Mouse (Mus musculus): ENCODE measurements around the gene Gm43064. TPM values are rescaled to one million over a fixed set of nuclear protein-coding genes. Genes with fewer than 3 reads are reported as not detected.
"Not testable (repeated sequence)": the region's sequence is repeated elsewhere in the genome, so short reads cannot be mapped to it uniquely, and the experiment has no call there.

The Gm43064 gene
- total RNA-seq, 2 experiments from 2014 or later = 0.27 to 0.31 TPM

GRCm38 (mm10) chr3:103787225-103787624, 22.1 kb upstream of the Gm43064 start:
- DNase-seq (ENCODE audit: low spot score in 2 of 2) = no peak

DNA sequence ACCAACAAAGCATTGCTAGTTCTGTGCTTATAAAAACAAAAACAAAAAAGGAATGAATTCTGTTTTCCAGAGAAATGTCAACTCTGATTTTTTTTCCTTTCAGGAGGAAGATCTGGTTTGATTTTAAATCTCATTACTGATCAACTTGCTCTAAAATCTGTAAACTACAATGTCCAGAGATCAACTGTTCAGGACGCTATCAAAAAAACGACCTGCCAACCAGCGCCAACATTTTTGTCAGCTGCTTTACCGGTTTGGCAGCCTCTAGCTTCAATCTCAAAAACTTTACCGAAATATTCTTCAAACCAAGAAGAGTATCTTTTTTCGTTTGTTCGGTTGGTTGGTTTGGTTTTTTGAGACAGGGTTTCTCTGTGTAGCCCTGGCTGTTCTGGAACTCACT, 20.3 kb upstream of the Gm43064 start:
- no peak for TF ChIP-seq CTCF (conservative IDR thresholded peaks at IDR 0.05)
- Histone ChIP-seq H3K27ac (peak overlapping the region; percentile 99; the same call in 1 of the 2 replicates), H3K4me3 (peak overlapping the region; percentile 89; the same call in 1 of the 2 replicates)
- no peak for DNase-seq (ENCODE audit: low spot score in 2 of 2)

More at GRCm38 (mm10) chr3:103787225-103787624, 22.1 kb upstream of the Gm43064 start:
- no peak for TF ChIP-seq CTCF (conservative IDR thresholded peaks at IDR 0.05)
- Histone ChIP-seq H3K27ac (no peak overlapping the region), H3K4me3 (no peak overlapping the region)

- Histone ChIP-seq H3K4me3 (peak overlapping the region; percentile 89), H3K27ac (peak overlapping the region; percentile 99)
- no peak for DNase-seq (ENCODE audit: low spot score in 2 of 2)
- no peak for TF ChIP-seq CTCF (conservative IDR thresholded peaks at IDR 0.05)
Observed at GRCm38 (mm10) chr3:103789891-103790345, 19.5 kb upstream of the Gm43064 start.

- no peak for TF ChIP-seq CTCF (conservative IDR thresholded peaks at IDR 0.05)
- Histone ChIP-seq H3K27ac (peak overlapping the region; percentile 99), H3K4me3 (peak overlapping the region; percentile 89)
- no peak for DNase-seq (ENCODE audit: low spot score in 2 of 2)
Observed at GRCm38 (mm10) chr3:103790346-103791145, 18.8 kb upstream of the Gm43064 start.

DNA sequence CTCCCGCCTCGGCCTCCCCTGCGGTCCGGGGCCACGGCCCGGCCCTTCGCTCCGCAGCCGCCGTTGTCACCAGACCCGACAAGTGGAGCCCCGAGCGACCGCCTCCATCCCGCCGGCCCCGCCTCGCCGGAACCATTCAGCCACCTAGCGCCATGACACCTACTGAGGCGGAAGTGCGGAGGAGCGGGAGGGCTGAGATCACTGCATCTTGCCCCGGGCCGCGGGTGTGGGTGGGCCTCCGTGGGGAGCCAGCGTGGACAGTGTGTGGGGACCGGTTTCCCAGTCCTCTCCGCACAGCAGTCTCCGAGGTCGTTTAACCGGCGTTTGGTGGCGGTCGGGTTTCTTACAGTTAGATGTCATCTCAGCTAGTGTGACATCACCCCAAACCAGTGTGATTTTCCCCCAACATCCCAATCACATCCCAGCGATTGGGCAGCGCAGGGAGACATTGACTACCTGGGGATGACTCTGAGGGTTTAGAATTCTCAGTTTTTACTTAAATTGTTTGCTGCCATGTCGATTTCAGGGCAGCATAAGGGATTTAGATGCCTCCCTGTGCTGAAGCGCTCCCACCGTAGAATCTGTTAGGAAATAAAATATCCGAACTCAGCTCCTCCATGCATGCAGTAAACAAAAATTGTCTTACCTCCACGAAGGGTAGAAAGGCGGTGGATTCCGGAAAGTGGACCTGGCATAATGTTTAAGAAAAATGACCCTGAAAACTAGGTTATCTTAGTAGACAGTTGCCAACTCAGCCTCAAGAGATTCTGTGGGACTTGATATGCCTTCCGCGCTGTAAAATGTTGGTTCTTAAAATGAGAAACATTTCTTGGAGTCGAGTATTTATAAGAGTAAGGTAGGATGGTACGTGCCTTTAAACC, 17.9 kb upstream of the Gm43064 start, which contains the start of gene Hipk1:
Gene Hipk1 (minus strand): TSS at position 334 of the 881 bp plus-strand sequence.
- H3K27ac ChIP-seq = peak within 1 kb of the TSS; percentile 99
- peak within 1 kb of the TSS; percentile 89 for H3K4me3 ChIP-seq
- peak; percentile 29 for TF ChIP-seq CTCF (conservative IDR thresholded peaks at IDR 0.05)
- peak; percentile 94 for DNase-seq (ENCODE audit: low spot score in 2 of 2)

- H3K27ac ChIP-seq = peak overlapping the region; percentile 99
- not testable (repeated sequence) for H3K4me3 ChIP-seq; DNase-seq (ENCODE audit: low spot score in 2 of 2)
Observed at GRCm38 (mm10) chr3:103792111-103792406, 17.3 kb upstream of the Gm43064 start.

GRCm38 (mm10) chr3:103792566-103792965, 16.8 kb upstream of the Gm43064 start:
- TF ChIP-seq CTCF (conservative IDR thresholded peaks at IDR 0.05) = no peak
- H3K4me3 ChIP-seq = no peak overlapping the region
- H3K27ac ChIP-seq = no peak overlapping the region
- DNase-seq (ENCODE audit: low spot score in 2 of 2) = no peak

GRCm38 (mm10) chr3:103796389-103796788, 13.0 kb upstream of the Gm43064 start:
- DNase-seq (ENCODE audit: low spot score in 2 of 2) = no peak
- no peak overlapping the region for H3K27ac ChIP-seq
- no peak for TF ChIP-seq CTCF (conservative IDR thresholded peaks at IDR 0.05)
- H3K4me3 ChIP-seq = no peak overlapping the region

GRCm38 (mm10) chr3:103799507-103799906, 9.9 kb upstream of the Gm43064 start:
- TF ChIP-seq CTCF (conservative IDR thresholded peaks at IDR 0.05) = no peak
- Histone ChIP-seq H3K27ac (no peak overlapping the region), H3K4me3 (no peak overlapping the region)
- DNase-seq (ENCODE audit: low spot score in 2 of 2) = no peak

DNA sequence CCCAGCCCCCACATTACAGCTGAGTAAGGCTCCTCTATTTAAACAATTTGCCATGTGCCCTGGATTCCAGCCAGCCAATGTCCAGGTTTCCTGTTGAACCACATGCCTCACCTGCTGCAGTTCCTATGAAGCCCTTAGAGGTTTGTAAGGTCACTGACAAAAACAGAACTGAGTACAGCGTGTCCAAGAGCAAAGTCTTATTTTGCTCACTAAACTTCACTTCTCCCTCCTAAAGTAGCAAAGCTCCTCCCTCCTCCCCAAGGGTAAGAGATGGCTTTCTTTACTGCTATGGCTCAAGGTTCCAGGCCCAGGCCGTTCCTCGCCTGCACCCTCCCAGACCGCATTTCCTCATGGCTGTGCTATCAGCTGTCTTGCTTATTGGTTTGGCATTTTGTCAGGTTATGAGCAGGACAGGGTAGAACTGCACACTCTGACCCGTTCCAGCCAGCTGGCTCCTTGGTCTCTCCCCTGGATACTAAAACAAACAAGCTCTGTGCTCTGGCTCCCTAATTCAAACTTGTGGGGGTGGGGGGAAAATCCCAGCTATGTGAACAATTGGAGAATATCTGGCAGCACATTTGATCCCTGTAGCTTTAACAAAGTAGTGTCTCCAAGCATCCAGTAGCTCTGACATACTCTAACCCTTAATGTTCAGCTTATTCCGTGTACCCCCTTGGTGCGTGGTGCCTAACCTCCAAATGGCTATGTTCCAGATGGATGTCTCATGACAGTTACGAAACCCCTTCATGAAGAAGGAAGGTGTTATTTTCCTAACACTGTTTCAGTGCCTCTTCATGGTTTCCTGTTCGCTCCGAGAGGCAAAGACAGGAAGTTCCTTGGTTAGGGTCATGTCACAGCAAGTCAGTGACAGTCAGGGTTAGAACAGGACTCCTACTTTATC, 7.5 kb upstream of the Gm43064 start:
- H3K4me3 ChIP-seq = peak overlapping the region; percentile 22
- DNase-seq (ENCODE audit: low spot score in 2 of 2) = peak; percentile 52 to 67
- peak overlapping the region; percentile 96 for H3K27ac ChIP-seq

DNA sequence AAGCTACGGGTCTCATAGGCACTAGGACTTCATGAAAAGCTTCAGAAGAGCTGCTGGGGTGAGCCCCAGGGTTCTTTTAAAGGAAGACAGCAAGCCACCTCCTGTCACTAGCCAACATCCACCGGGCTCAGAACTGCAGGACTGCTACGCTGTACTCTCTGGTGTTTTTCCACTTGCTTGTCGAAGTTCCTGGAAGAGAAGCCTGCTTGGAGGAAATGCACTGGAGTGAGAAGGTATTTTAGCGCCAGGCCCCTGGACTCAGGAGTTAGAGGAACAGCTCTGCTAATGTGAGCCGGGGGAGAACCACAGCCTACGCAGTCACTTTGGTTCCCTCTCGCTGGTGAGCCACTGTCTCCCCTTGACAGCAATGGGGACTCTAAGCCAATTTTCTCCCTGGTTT, 6.5 kb upstream of the Gm43064 start:
- TF ChIP-seq CTCF (conservative IDR thresholded peaks at IDR 0.05) = no peak
- no peak for DNase-seq (ENCODE audit: low spot score in 2 of 2)
- Histone ChIP-seq H3K27ac (peak overlapping the region; percentile 96), H3K4me3 (no peak overlapping the region)

More for the DNA sequence above, 7.5 kb upstream of the Gm43064 start:
- no peak for TF ChIP-seq CTCF (conservative IDR thresholded peaks at IDR 0.05)

GRCm38 (mm10) chr3:103805671-103806070, 3.7 kb upstream of the Gm43064 start:
- Histone ChIP-seq H3K4me3 (no peak overlapping the region), H3K27ac (no peak overlapping the region)
- no peak for DNase-seq (ENCODE audit: low spot score in 2 of 2)
- TF ChIP-seq CTCF (conservative IDR thresholded peaks at IDR 0.05) = no peak
